Mouse (Mus musculus) T-cell, adult 2 months (primary cell): ENCODE measurements around the gene Pabpc5.

Experiments
- DNase-seq: peaks from one replicate; pipeline ENCODE4 v3.0.0; 2022; ENCODE audit warnings: low spot score

The Pabpc5 gene

GRCm38 (mm10) chrX:119927081-119927571 lies at the start of gene Pabpc5:
Pabpc5 (plus strand) TSS chrX:119927196.
- no peak for DNase-seq

- no peak for DNase-seq
Measured at GRCm38 (mm10) chrX:119886957-119887593, 39.9 kb upstream of the Pabpc5 start.

- no peak for DNase-seq
Measured at GRCm38 (mm10) chrX:119888326-119888920, 38.6 kb upstream of the Pabpc5 start.

- no peak for DNase-seq
Measured at GRCm38 (mm10) chrX:119927852-119928251, 856 bp downstream of the Pabpc5 start.
